Mouse (Mus musculus) limb, embryonic 11.5 days (tissue): ENCODE measurements at regions not wholly inside any gene's neighbourhood (a gene's known extent, or its start where the extent isn't known, plus 50 kb on each side); places are given as distances from the start of the nearest gene placed in this dataset.

Experiments used
- ATAC-seq: fragments of 200-750 bp; cut with Nextera tagmentation; 2 replicates; pipeline ENCODE4 v1.8.0; 2017; ENCODE audit warnings: low read depth; ENCODE audit not compliant: insufficient number of reproducible peaks, low FRiP score, low TSS enrichment
- DNase-seq: peaks from one replicate; pipeline ENCODE4 v3.0.0-alpha.2; 2015; ENCODE audit warnings: low spot score
- H3K27ac ChIP-seq: fragments of 300-500 bp; sonication (generic); replicated peaks from 2 replicates; pipeline ENCODE4 v1.5.1; 2014; ENCODE audit warnings: low read depth, mild to moderate bottlenecking, low read length
- H3K27me3 ChIP-seq: fragments of 300-500 bp; sonication (generic); 2 replicates; pipeline ENCODE4 v1.6.1; 2014; ENCODE audit warnings: mild to moderate bottlenecking, low read length, mixed read lengths; ENCODE audit not compliant: control insufficient read depth, insufficient read depth
- H3K36me3 ChIP-seq: fragments of 300-500 bp; sonication (generic); 2 replicates; pipeline ENCODE4 v1.6.1; 2014; ENCODE audit warnings: mild to moderate bottlenecking, low read length, moderate library complexity, mixed read lengths; ENCODE audit not compliant: control insufficient read depth, insufficient read depth
- H3K4me1 ChIP-seq: fragments of 300-500 bp; sonication (generic); 2 replicates; pipeline ENCODE4 v1.6.1; 2014; ENCODE audit warnings: low read length, mixed read lengths; ENCODE audit not compliant: control insufficient read depth, insufficient read depth
- H3K4me2 ChIP-seq: fragments of 300-500 bp; sonication (generic); 2 replicates; pipeline ENCODE4 v1.6.1; 2014; ENCODE audit warnings: low read depth, mild to moderate bottlenecking, moderate library complexity; ENCODE audit not compliant: severe bottlenecking
- H3K4me3 ChIP-seq: fragments of 300-500 bp; sonication (generic); 2 replicates; pipeline ENCODE4 v1.5.1; 2014; ENCODE audit warnings: low read depth, low read length
- H3K9ac ChIP-seq: fragments of 300-500 bp; sonication (generic); 2 replicates; pipeline ENCODE4 v1.6.1; 2014; ENCODE audit warnings: mild to moderate bottlenecking, low read length
- H3K9me3 ChIP-seq: fragments of 300-500 bp; sonication (generic); 2 replicates; pipeline ENCODE4 v1.6.1; 2016; ENCODE audit warnings: low read length; ENCODE audit not compliant: control insufficient read depth
- WGBS: fragments of 180-500 bp; shearing (Covaris S2); extraction: QIAGEN DNeasy Blood & Tissue Kit; methylation state at CpG from one replicate; pipeline ENCODE4 v1.1.7; 2014; 5-methylcytosine and 5-hydroxymethylcytosine counted together

GRCm38 (mm10) chr13:52113549-52113948 is 267.1 kb downstream of the Gadd45g start:
- WGBS, result 72% methylated on average over 8 of the region's 8 CpGs
- Histone ChIP-seq H3K9ac (no peak overlapping the region), H3K4me2 (no peak overlapping the region), H3K9me3 (no peaks in the 10 kb centered on the region), H3K27me3 (no peaks in the 10 kb centered on the region), H3K36me3 (no peaks in the 10 kb centered on the region), H3K4me3 (no peak overlapping the region), H3K4me1 (no peaks in the 10 kb centered on the region), H3K27ac (no peak overlapping the region)
- DNase-seq, result no peak
- no peak for ATAC-seq

- H3K36me3 ChIP-seq, result no peaks in the 10 kb centered on the region
- no peak overlapping the region for H3K4me3 ChIP-seq
- no peaks in the 10 kb centered on the region for H3K27me3 ChIP-seq
- 88% methylated on average over 7 of the region's 7 CpGs for WGBS
- ATAC-seq, result no peak
- no peak overlapping the region for H3K4me2 ChIP-seq
- DNase-seq, result no peak
- no peaks in the 10 kb centered on the region for H3K4me1 ChIP-seq
- H3K9ac ChIP-seq, result no peak overlapping the region
- H3K9me3 ChIP-seq, result no peaks in the 10 kb centered on the region
- no peak overlapping the region for H3K27ac ChIP-seq
These were observed 268.0 kb downstream of the Gadd45g start for GRCm38 (mm10) chr13:52114431-52114830.

- 88% methylated on average over 6 of the region's 6 CpGs for WGBS
These were observed 268.5 kb downstream of the Gadd45g start for GRCm38 (mm10) chr13:52114962-52115361.

GRCm38 (mm10) chr13:52116241-52116640 is 269.8 kb downstream of the Gadd45g start:
- Histone ChIP-seq H3K36me3 (no peaks in the 10 kb centered on the region), H3K27me3 (no peaks in the 10 kb centered on the region), H3K9ac (no peak overlapping the region), H3K9me3 (no peaks in the 10 kb centered on the region), H3K4me1 (no peaks in the 10 kb centered on the region), H3K4me3 (no peak overlapping the region), H3K4me2 (no peak overlapping the region), H3K27ac (no peak overlapping the region)
- DNase-seq (no peak), ATAC-seq (no peak)
- WGBS, result 75% methylated on average over 4 of the region's 4 CpGs

More at GRCm38 (mm10) chr13:52114962-52115361, 268.5 kb downstream of the Gadd45g start:
- no peaks in the 10 kb centered on the region for H3K4me1 ChIP-seq
- H3K36me3 ChIP-seq, result no peaks in the 10 kb centered on the region
- no peak overlapping the region for H3K27ac ChIP-seq
- H3K4me3 ChIP-seq, result no peak overlapping the region
- no peak overlapping the region for H3K4me2 ChIP-seq
- no peaks in the 10 kb centered on the region for H3K9me3 ChIP-seq
- DNase-seq (no peak), ATAC-seq (no peak)
- no peak overlapping the region for H3K9ac ChIP-seq
- no peaks in the 10 kb centered on the region for H3K27me3 ChIP-seq

- no peak overlapping the region for H3K27ac ChIP-seq
- no peaks in the 10 kb centered on the region for H3K27me3 ChIP-seq
- DNase-seq (no peak), ATAC-seq (no peak)
- H3K9ac ChIP-seq, result no peak overlapping the region
- no peaks in the 10 kb centered on the region for H3K9me3 ChIP-seq
- H3K4me2 ChIP-seq, result no peak overlapping the region
- WGBS, result 66% methylated on average over 4 of the region's 4 CpGs
- no peak overlapping the region for H3K4me3 ChIP-seq
- no peaks in the 10 kb centered on the region for H3K36me3 ChIP-seq
- H3K4me1 ChIP-seq, result no peaks in the 10 kb centered on the region
These were observed 270.3 kb downstream of the Gadd45g start for GRCm38 (mm10) chr13:52116756-52117155.

GRCm38 (mm10) chr13:52120795-52121194 is 274.3 kb downstream of the Gadd45g start:
- Histone ChIP-seq H3K4me2 (no peak overlapping the region), H3K9ac (no peak overlapping the region), H3K36me3 (no peaks in the 10 kb centered on the region), H3K27me3 (no peaks in the 10 kb centered on the region), H3K27ac (no peak overlapping the region), H3K4me3 (no peak overlapping the region), H3K9me3 (no peaks in the 10 kb centered on the region), H3K4me1 (no peaks in the 10 kb centered on the region)
- no peak for ATAC-seq
- WGBS, result 85% methylated on average over 8 of the region's 8 CpGs
- DNase-seq, result no peak

- H3K9me3 ChIP-seq, result no peaks in the 10 kb centered on the region
- 84% methylated on average over 4 of the region's 4 CpGs for WGBS
- no peak for DNase-seq
- no peaks in the 10 kb centered on the region for H3K27me3 ChIP-seq
- ATAC-seq, result no peak
- no peak overlapping the region for H3K4me2 ChIP-seq
- H3K4me3 ChIP-seq, result no peak overlapping the region
- peaks cover 6% of the 10 kb centered on the region; the same call in 1 of the 2 replicates for H3K4me1 ChIP-seq
- H3K36me3 ChIP-seq, result no peaks in the 10 kb centered on the region
- H3K9ac ChIP-seq, result no peak overlapping the region
- H3K27ac ChIP-seq, result no peak overlapping the region
These were observed 278.6 kb downstream of the Gadd45g start for GRCm38 (mm10) chr13:52125037-52125436.

- no peak for DNase-seq
- 80% methylated on average over 9 of the region's 9 CpGs for WGBS
- Histone ChIP-seq H3K4me1 (peaks cover 6% of the 10 kb centered on the region; the same call in 1 of the 2 replicates), H3K4me2 (no peak overlapping the region), H3K36me3 (no peaks in the 10 kb centered on the region), H3K27me3 (no peaks in the 10 kb centered on the region), H3K27ac (no peak overlapping the region), H3K4me3 (no peak overlapping the region), H3K9ac (no peak overlapping the region), H3K9me3 (no peaks in the 10 kb centered on the region)
- no peak for ATAC-seq
These were observed 281.3 kb downstream of the Gadd45g start for GRCm38 (mm10) chr13:52127751-52128150.

GRCm38 (mm10) chr13:52129466-52129865 is 283.0 kb downstream of the Gadd45g start:
- H3K4me1 ChIP-seq, result peaks cover 6% of the 10 kb centered on the region; the same call in 1 of the 2 replicates
- no peak overlapping the region for H3K4me2 ChIP-seq
- no peak for DNase-seq
- WGBS, result 87% methylated on average over 4 of the region's 4 CpGs
- H3K27ac ChIP-seq, result no peak overlapping the region
- H3K36me3 ChIP-seq, result no peaks in the 10 kb centered on the region
- no peaks in the 10 kb centered on the region for H3K9me3 ChIP-seq
- no peak for ATAC-seq
- H3K4me3 ChIP-seq, result no peak overlapping the region
- H3K27me3 ChIP-seq, result no peaks in the 10 kb centered on the region
- no peak overlapping the region for H3K9ac ChIP-seq
